ENCODE assay signal across 11 mouse cellular contexts in genomic region chr14:67170248-67170647, GRCm38 (mm10).
DNase-seq lines count a peak whose midpoint lies in the region; ATAC-seq and TF ChIP-seq lines count a peak whose summit lies in the region.
"Had no signal": no experiment of that assay in that cellular context is flagged by ENCODE, and none has a peak within 500 bp of the region (broad histone marks: within the 10 kb centered on the region; RNA-seq: fewer than 3 reads in every experiment).

No protein-coding gene starts in this region.

- no peak overlapping the region for H3K4me2 ChIP-seq in kidney, postnatal 0 days (ENCODE audit: low read length)
- no peak overlapping the region for H3K4me2 ChIP-seq in embryonic facial prominence, embryonic 12.5 days (replicated peaks)

- no peak overlapping the region for H3K9ac ChIP-seq in kidney, postnatal 0 days (ENCODE audit: low read depth, low read length)
- no peak overlapping the region for H3K9ac ChIP-seq in embryonic facial prominence, embryonic 12.5 days

- no peaks in the 10 kb centered on the region for H3K27me3 ChIP-seq in kidney, postnatal 0 days (ENCODE audit: insufficient read depth, low read length)
- H3K27me3 ChIP-seq in embryonic facial prominence, embryonic 12.5 days, result no peaks in the 10 kb centered on the region
- H3K27me3 ChIP-seq: Patski had no signal

- no peak for TF ChIP-seq CTCF in kidney, postnatal 0 days (IDR thresholded peaks at IDR 0.05; ENCODE audit: low read depth)

- peak; percentile 87 for DNase-seq in kidney, postnatal 0 days (ENCODE audit: low spot score)
- DNase-seq in kidney, adult 8-10 months, result no peak
- peak; percentile 48 for DNase-seq in NIH3T3 (ENCODE audit: low read depth)
- DNase-seq in lung, postnatal 25 days (ENCODE audit: low spot score), result peak; percentile 20
- DNase-seq: adrenal gland, adult 8-10 months; cerebellum, postnatal 25 days; left cerebral cortex, postnatal 4 days had no signal

- no peaks in the 10 kb centered on the region for H3K9me3 ChIP-seq in kidney, postnatal 0 days (replicated peaks; ENCODE audit: low read length)
- no peaks in the 10 kb centered on the region for H3K9me3 ChIP-seq in embryonic facial prominence, embryonic 12.5 days

- H3K4me1 ChIP-seq in kidney, postnatal 0 days (replicated peaks; ENCODE audit: insufficient read depth, low read length), result peaks cover 5% of the 10 kb centered on the region; the same call in 1 of the 2 replicates
- 0 out of 2 replicates have a peak, but pooled peaks cover 6% of the 10 kb centered on the region for H3K4me1 ChIP-seq in embryonic facial prominence, embryonic 12.5 days

- no peak for ATAC-seq in kidney, postnatal 0 days (replicated peaks; ENCODE audit: low FRiP score, low read depth)
- no peak for ATAC-seq in embryonic facial prominence, embryonic 12.5 days (ENCODE audit: insufficient number of reproducible peaks, insufficient read depth, low FRiP score, low TSS enrichment)
- ATAC-seq in CD4-positive, CD25-positive, alpha-beta regulatory T cell, adult 4 months, result no peak
- no peak for ATAC-seq in megakaryocyte, adult 5-6 weeks (ENCODE audit: poor library complexity, severe bottlenecking)
- ATAC-seq: Patski had no signal

- no peak overlapping the region for H3K4me3 ChIP-seq in kidney, postnatal 0 days (replicated peaks; ENCODE audit: low read depth, low read length)
- H3K4me3 ChIP-seq in embryonic facial prominence, embryonic 12.5 days, result no peak overlapping the region

- H3K36me3 ChIP-seq in kidney, postnatal 0 days (ENCODE audit: insufficient read depth, low read length), result no peaks in the 10 kb centered on the region
- H3K36me3 ChIP-seq in embryonic facial prominence, embryonic 12.5 days, result no peaks in the 10 kb centered on the region

- no peak overlapping the region for H3K27ac ChIP-seq in kidney, postnatal 0 days
- peak overlapping the region; percentile 54; the same call in 1 of the 2 replicates for H3K27ac ChIP-seq in embryonic facial prominence, embryonic 12.5 days

- WGBS in kidney, postnatal 0 days, result 11% methylated on average over 3 of the region's 3 CpGs
- WGBS in embryonic facial prominence, embryonic 12.5 days, result 9% methylated on average over 3 of the region's 3 CpGs

Comparison
In these comparisons a context has a peak if more than half of its experiments do, and no peak if none do; other contexts are left out.
1. DNase-seq: peak in kidney, postnatal 0 days (single experiment), NIH3T3 (single experiment) and lung, postnatal 25 days (single experiment); none in kidney, adult 8-10 months (0 of 2).